Mouse (Mus musculus): Measurements from ENCODE around the gene Hsp90b1. TPM values are rescaled to one million over a fixed set of nuclear protein-coding genes. Genes with fewer than 3 reads are reported as not detected.
A peak's percentile ranks its signal among the peaks of the same experiment; 100 is the strongest.
"Not testable (repeated sequence)": the region's sequence is repeated elsewhere in the genome, so short reads cannot be mapped to it uniquely, and the experiment has no call there.

Gene Hsp90b1
- 100 to 1,000 TPM; 319 to 364 TPM for total RNA-seq (2021)
- long read RNA-seq, experiment 1, transcript Hsp90b1-201 (18 exons, 2,825 nt) = major isoform, 87 of 192 reads
- long read RNA-seq, experiment 1, partial matches to known transcripts = 102 of 192 reads
- long read RNA-seq, experiment 1, other reads (novel, unspliced or antisense) = 3 of 192 reads
- long read RNA-seq, experiment 2, transcript Hsp90b1-201 (18 exons, 2,825 nt) = major isoform, 38 of 99 reads
- long read RNA-seq, experiment 2, partial matches to known transcripts = 61 of 99 reads
- long read RNA-seq, experiment 2, other reads (novel, unspliced or antisense) = 0 of 99 reads

- DNase-seq = peak; percentile 99 to 100
These were observed at the start of gene Hsp90b1, which contains the start of gene Ttc41 for GRCm38 (mm10) chr10:86705318-86705921. Gene Hsp90b1, minus strand, starts transcription at chr10:86705509. Gene Ttc41, plus strand, starts transcription at chr10:86705811.

- no peak for DNase-seq
These were observed 39.0 kb upstream of the Hsp90b1 start for GRCm38 (mm10) chr10:86744306-86744705.

GRCm38 (mm10) chr10:86742918-86743317 is 37.6 kb upstream of the Hsp90b1 start:
- no peak for DNase-seq

GRCm38 (mm10) chr10:86735036-86735435 is 29.7 kb upstream of the Hsp90b1 start:
- no peak for DNase-seq

- no peak for DNase-seq
These were observed 26.2 kb upstream of the Hsp90b1 start for GRCm38 (mm10) chr10:86731500-86731863.

GRCm38 (mm10) chr10:86730823-86731499 is 25.7 kb upstream of the Hsp90b1 start:
- peak; percentile 76 to 95 for DNase-seq

GRCm38 (mm10) chr10:86728176-86728575 is 22.9 kb upstream of the Hsp90b1 start:
- peak; percentile 14 to 20 for DNase-seq

- DNase-seq = peak; percentile 52 to 82
These were observed 22.3 kb upstream of the Hsp90b1 start for GRCm38 (mm10) chr10:86727548-86727980.

- no peak for DNase-seq
These were observed 6.8 kb upstream of the Hsp90b1 start for GRCm38 (mm10) chr10:86712156-86712555.

- no peak for DNase-seq
These were observed 1.8 kb upstream of the Hsp90b1 start for GRCm38 (mm10) chr10:86707134-86707533.

- peak in 1 of 2 experiments; percentile 95 for DNase-seq
These were observed 828 bp upstream of the Hsp90b1 start for GRCm38 (mm10) chr10:86705922-86706752.

GRCm38 (mm10) chr10:86704589-86705191 is 619 bp downstream of the Hsp90b1 start:
- peak; percentile 40 to 61 for DNase-seq

- no peak for DNase-seq
These were observed 1.2 kb downstream of the Hsp90b1 start for GRCm38 (mm10) chr10:86704141-86704540.

GRCm38 (mm10) chr10:86703375-86703774 is 1.9 kb downstream of the Hsp90b1 start:
- DNase-seq = no peak

- no peak for DNase-seq
These were observed 2.9 kb downstream of the Hsp90b1 start for GRCm38 (mm10) chr10:86702312-86702920.

- no peak for DNase-seq
These were observed 4.3 kb downstream of the Hsp90b1 start for GRCm38 (mm10) chr10:86700973-86701372.

- DNase-seq = no peak
These were observed 5.1 kb downstream of the Hsp90b1 start for GRCm38 (mm10) chr10:86700251-86700650.

- not testable (repeated sequence) for DNase-seq
These were observed 19.3 kb downstream of the Hsp90b1 start for GRCm38 (mm10) chr10:86686017-86686360.

GRCm38 (mm10) chr10:86685179-86686016 is 19.9 kb downstream of the Hsp90b1 start:
- DNase-seq = peak; percentile 81 to 88

- DNase-seq = not testable (repeated sequence)
These were observed 20.5 kb downstream of the Hsp90b1 start for GRCm38 (mm10) chr10:86684797-86685178.
